20 mouse cellular contexts compared by ENCODE assay signal in genomic region chr7:99707671-99708070, GRCm38 (mm10). TPM values are rescaled to one million over a fixed set of nuclear protein-coding genes. Genes with fewer than 3 reads are reported as not detected.
DNase-seq lines count a peak whose midpoint lies in the region; ATAC-seq and TF ChIP-seq lines count a peak whose summit lies in the region.
"Had no signal": no experiment of that assay in that cellular context is flagged by ENCODE, and none has a peak within 500 bp of the region (broad histone marks: within the 10 kb centered on the region; RNA-seq: fewer than 3 reads in every experiment).

No protein-coding gene starts in this region.

- H3K4me2 ChIP-seq in heart, embryonic 16.5 days (ENCODE audit: low read depth, low read length) = no peak overlapping the region
- no peak overlapping the region for H3K4me2 ChIP-seq in heart, embryonic 11.5 days
- no peak overlapping the region for H3K4me2 ChIP-seq in forebrain, embryonic 14.5 days (ENCODE audit: low read length)
- H3K4me2 ChIP-seq: limb, embryonic 13.5 days; liver, embryonic 15.5 days; neural tube, embryonic 12.5 days had no signal

- no peak overlapping the region for H3K4me3 ChIP-seq in heart, embryonic 16.5 days (ENCODE audit: low read length)
- H3K4me3 ChIP-seq in heart, embryonic 11.5 days (ENCODE audit: low read depth, low read length) = no peak overlapping the region
- no peak overlapping the region for H3K4me3 ChIP-seq in left cerebral cortex, adult 2 months
- no peak overlapping the region for H3K4me3 ChIP-seq in forebrain, embryonic 14.5 days (ENCODE audit: low read depth, low read length)
- H3K4me3 ChIP-seq: limb, embryonic 13.5 days; liver, embryonic 15.5 days; neural tube, embryonic 12.5 days had no signal

- H3K27me3 ChIP-seq in heart, embryonic 16.5 days (ENCODE audit: control insufficient read depth, insufficient read depth, low read length) = peaks cover 7% of the 10 kb centered on the region
- H3K27me3 ChIP-seq in heart, embryonic 11.5 days (ENCODE audit: control insufficient read depth, insufficient read depth, low read length) = peaks cover 6% of the 10 kb centered on the region; the same call in 1 of the 2 replicates
- no peaks in the 10 kb centered on the region for H3K27me3 ChIP-seq in forebrain, embryonic 14.5 days (replicated peaks; ENCODE audit: control insufficient read depth, insufficient read depth, low read length)
- H3K27me3 ChIP-seq: neural tube, embryonic 12.5 days had no signal

- H3K9ac ChIP-seq in heart, embryonic 16.5 days (ENCODE audit: low read length) = no peak overlapping the region
- H3K9ac ChIP-seq in heart, embryonic 11.5 days (ENCODE audit: low read depth, low read length) = no peak overlapping the region
- no peak overlapping the region for H3K9ac ChIP-seq in forebrain, embryonic 14.5 days (ENCODE audit: low read length)
- H3K9ac ChIP-seq: limb, embryonic 13.5 days; liver, embryonic 15.5 days; neural tube, embryonic 12.5 days had no signal

- no peaks in the 10 kb centered on the region for H3K36me3 ChIP-seq in heart, embryonic 16.5 days (ENCODE audit: control insufficient read depth, insufficient read depth)
- no peaks in the 10 kb centered on the region for H3K36me3 ChIP-seq in heart, embryonic 11.5 days (ENCODE audit: control insufficient read depth, insufficient read depth, low read length)
- H3K36me3 ChIP-seq in forebrain, embryonic 14.5 days (ENCODE audit: control insufficient read depth, insufficient read depth, low read length) = no peaks in the 10 kb centered on the region
- H3K36me3 ChIP-seq: limb, embryonic 13.5 days; liver, embryonic 15.5 days; neural tube, embryonic 12.5 days had no signal

- DNase-seq in adrenal gland, adult (ENCODE audit: inconsistent age in 2 of 2, low spot score in 1 of 2) = peak; percentile 63 to 88
- DNase-seq in adrenal gland, postnatal 4 days (ENCODE audit: low spot score in 2 of 2) = no peak
- DNase-seq in left cerebral cortex, adult 2 months (ENCODE audit: extremely low spot score in 1 of 2, low spot score in 2 of 2) = no peak
- no peak for DNase-seq in left cerebral cortex, postnatal 10 days (ENCODE audit: extremely low spot score in 1 of 2, low spot score in 2 of 2)
- peak; percentile 8 for DNase-seq in brain, adult 2 months (ENCODE audit: low read depth, low spot score)
- no peak for DNase-seq in forebrain, embryonic 14.5 days (ENCODE audit: low spot score)

- H3K9me3 ChIP-seq in heart, embryonic 16.5 days (replicated peaks; ENCODE audit: control insufficient read depth, low read length) = no peaks in the 10 kb centered on the region
- no peaks in the 10 kb centered on the region for H3K9me3 ChIP-seq in heart, embryonic 11.5 days (replicated peaks; ENCODE audit: control insufficient read depth, low read length)
- H3K9me3 ChIP-seq in forebrain, embryonic 14.5 days (replicated peaks; ENCODE audit: control insufficient read depth, low read length) = no peaks in the 10 kb centered on the region
- H3K9me3 ChIP-seq: limb, embryonic 13.5 days; liver, embryonic 15.5 days; neural tube, embryonic 12.5 days had no signal

- ATAC-seq in heart, embryonic 16.5 days (replicated peaks; ENCODE audit: extremely low read depth, insufficient read depth, low FRiP score) = no peak
- no peak for ATAC-seq in heart, embryonic 11.5 days (replicated peaks; ENCODE audit: insufficient number of reproducible peaks, low FRiP score, low TSS enrichment)
- ATAC-seq in forebrain, embryonic 14.5 days = no peak

- intact Hi-C loops in left cerebral cortex, adult 2 months (cut with DNase I) = loop anchor here (2.0 to 5.0 kb wide), 4 partner anchors 21 to 210 kb away; no protein-coding TSS in a partner anchor
- intact Hi-C loops in left cerebral cortex, postnatal 10 days (cut with DNase I) = loop anchor here (5.0 kb wide), 1 partner anchor 80 kb away; the partner anchor contains the start of gene Tpbgl

- peak overlapping the region; percentile 64 for H3K27ac ChIP-seq in heart, embryonic 16.5 days (ENCODE audit: low read length)
- H3K27ac ChIP-seq in heart, embryonic 11.5 days (ENCODE audit: low read depth, low read length) = no peak overlapping the region
- peak overlapping the region; percentile 65; the same call in 1 of the 2 replicates for H3K27ac ChIP-seq in left cerebral cortex, adult 2 months
- H3K27ac ChIP-seq in forebrain, embryonic 14.5 days (ENCODE audit: low read depth, low read length) = no peak overlapping the region
- H3K27ac ChIP-seq: liver, embryonic 15.5 days; neural tube, embryonic 12.5 days had no signal

- no peak for TF ChIP-seq CTCF in left cerebral cortex, adult 2 months (IDR thresholded peaks at IDR 0.05)

- peaks cover 6% of the 10 kb centered on the region; the same call in 1 of the 2 replicates for H3K4me1 ChIP-seq in heart, embryonic 16.5 days (ENCODE audit: control insufficient read depth, insufficient read depth, low read length)
- peaks cover 13% of the 10 kb centered on the region for H3K4me1 ChIP-seq in heart, embryonic 11.5 days (ENCODE audit: control insufficient read depth, insufficient read depth, low read length)
- H3K4me1 ChIP-seq in forebrain, embryonic 14.5 days (ENCODE audit: control insufficient read depth, insufficient read depth, low read length) = no peaks in the 10 kb centered on the region
- H3K4me1 ChIP-seq: liver, embryonic 15.5 days had no signal

- 56% methylated on average over 6 of the region's 6 CpGs for WGBS in heart, embryonic 16.5 days
- WGBS in heart, embryonic 11.5 days (ENCODE audit: insufficient replicate concordance) = 60% methylated on average over 6 of the region's 6 CpGs
- WGBS in forebrain, embryonic 14.5 days = 88% methylated on average over 6 of the region's 6 CpGs

RNA-seq across cellular contexts. Expression of gene Slco2b1, which starts 3.5 kb away (rescaled TPM):
- 10 to 100 TPM; 14.6 to 15.3 TPM for total RNA-seq in adrenal gland, postnatal 4 days (2021)
- 3.7 and 3.8 TPM in 2 replicates for polyA plus RNA-seq in heart, embryonic 16.5 days (2015; fragmentation: Nextera tagmentation; extraction: Ambion mirVana)
- 0.36 and 0.39 TPM in 2 replicates for polyA plus RNA-seq in heart, embryonic 11.5 days (2014; fragmentation: Nextera tagmentation; extraction: Ambion mirVana)
- 10 to 100 TPM; 12.3 to 12.9 TPM for total RNA-seq in left cerebral cortex, adult 2 months (2021)
- 10 to 100 TPM; 15.4 to 15.8 TPM for total RNA-seq in left cerebral cortex, postnatal 10 days (2021)
- 3.4 and 4.9 TPM in 2 replicates for polyA plus RNA-seq in forebrain, embryonic 14.5 days (2014; fragmentation: Nextera tagmentation; extraction: Ambion mirVana)

RNA-seq across cellular contexts. Expression of gene Olfr520, which starts 22.4 kb away (rescaled TPM):
- not detected for total RNA-seq in adrenal gland, postnatal 4 days (2021)
- polyA plus RNA-seq in heart, embryonic 16.5 days (2015; fragmentation: Nextera tagmentation; extraction: Ambion mirVana) = not detected in 2 replicates
- polyA plus RNA-seq in heart, embryonic 11.5 days (2014; fragmentation: Nextera tagmentation; extraction: Ambion mirVana) = not detected in 2 replicates
- total RNA-seq in left cerebral cortex, adult 2 months (2021) = not detected
- total RNA-seq in left cerebral cortex, postnatal 10 days (2021) = under 1 TPM in 1 of 2 experiments, not detected in 1; 0.51 TPM
- not detected in 2 replicates for polyA plus RNA-seq in forebrain, embryonic 14.5 days (2014; fragmentation: Nextera tagmentation; extraction: Ambion mirVana)
- total RNA-seq: heart, postnatal 25 days; megakaryocyte, adult 5-6 weeks; midbrain, postnatal 0 days had no signal
- polyA plus RNA-seq: embryonic facial prominence, embryonic 11.5 days; intestine, embryonic 16.5 days; limb, embryonic 13.5 days; liver, embryonic 15.5 days; midbrain, postnatal 0 days; neural tube, embryonic 12.5 days had no signal

RNA-seq across cellular contexts. Expression of gene Olfr521, which starts 55.6 kb away (rescaled TPM):
- total RNA-seq in adrenal gland, postnatal 4 days (2021) = not detected
- polyA plus RNA-seq in heart, embryonic 16.5 days (2015; fragmentation: Nextera tagmentation; extraction: Ambion mirVana) = not detected in 2 replicates
- not detected in 2 replicates for polyA plus RNA-seq in heart, embryonic 11.5 days (2014; fragmentation: Nextera tagmentation; extraction: Ambion mirVana)
- not detected for total RNA-seq in left cerebral cortex, adult 2 months (2021)
- not detected for total RNA-seq in left cerebral cortex, postnatal 10 days (2021)
- not detected in 2 replicates for polyA plus RNA-seq in forebrain, embryonic 14.5 days (2014; fragmentation: Nextera tagmentation; extraction: Ambion mirVana)
- total RNA-seq: heart, postnatal 25 days; layer of hippocampus, postnatal 36 days; megakaryocyte, adult 5-6 weeks; midbrain, postnatal 0 days had no signal
- polyA plus RNA-seq: embryonic facial prominence, embryonic 11.5 days; frontal cortex, adult 2 months; gonadal fat pad, adult 2 months; intestine, embryonic 16.5 days; limb, embryonic 13.5 days; liver, embryonic 15.5 days; midbrain, postnatal 0 days; neural tube, embryonic 12.5 days; testis, adult 2 months had no signal

Comparison
In these comparisons a context has a peak if more than half of its experiments do, and no peak if none do; other contexts are left out.
1. DNase-seq: peak in adrenal gland, adult (2 of 2) and brain, adult 2 months (single experiment); none in adrenal gland, postnatal 4 days (0 of 2), left cerebral cortex, adult 2 months (0 of 2), left cerebral cortex, postnatal 10 days (0 of 2) and forebrain, embryonic 14.5 days (single experiment).
2. H3K27ac ChIP-seq: peak in heart, embryonic 16.5 days (single experiment) and left cerebral cortex, adult 2 months (single experiment); none in heart, embryonic 11.5 days (single experiment) and forebrain, embryonic 14.5 days (single experiment).